Mouse (Mus musculus): ENCODE results near the gene Pef1. TPM values are rescaled to one million over a fixed set of nuclear protein-coding genes. Genes with fewer than 3 reads are reported as not detected.
A peak's percentile ranks its signal among the peaks of the same experiment; 100 is the strongest.

Gene Pef1
- polyA plus RNA-seq, 1 experiment from 2014 or later: 70.4 TPM

DNA sequence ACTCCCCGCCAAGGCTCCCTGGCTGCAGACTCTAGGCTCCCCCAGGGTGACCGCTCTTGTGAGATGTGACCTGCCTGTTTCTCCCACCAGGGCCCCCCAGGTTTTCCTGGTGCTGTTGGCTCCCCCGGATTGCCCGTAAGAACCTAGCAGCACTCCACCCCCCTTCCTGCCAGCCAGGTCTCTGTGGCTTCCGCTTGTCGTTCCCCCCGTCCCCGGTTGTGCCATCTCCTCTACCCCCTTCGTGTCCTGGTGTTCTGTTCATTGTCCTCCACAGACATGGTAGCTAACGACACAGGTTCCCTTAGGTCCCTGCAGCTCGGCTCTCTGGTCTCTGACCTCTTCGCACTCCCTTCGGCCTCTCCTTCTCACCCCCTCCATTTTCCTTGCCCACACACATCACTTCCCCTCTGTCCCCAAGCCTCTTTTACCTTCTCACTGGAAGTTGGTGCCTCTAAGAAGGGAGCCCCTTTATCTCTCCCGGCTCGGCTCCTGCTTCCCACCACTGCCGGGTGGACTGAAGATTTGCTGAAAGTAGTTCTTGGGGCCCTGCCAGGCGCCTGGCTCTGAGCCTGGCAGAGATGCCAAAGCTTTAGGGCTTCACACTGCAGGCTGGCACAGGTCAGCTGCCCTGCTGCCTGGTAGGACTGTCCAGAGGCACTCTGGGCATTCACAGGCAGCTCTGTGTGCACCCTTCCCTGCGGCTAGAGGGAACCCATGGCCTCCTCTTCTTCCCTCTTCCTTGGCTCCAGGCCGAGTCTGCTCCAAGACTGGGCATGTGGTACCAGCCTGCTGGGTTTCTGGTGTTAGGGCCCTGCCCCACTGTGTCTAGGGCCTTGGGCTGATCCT, 20.8 kb upstream of the Pef1 start:
- DNase-seq (ENCODE audit: low spot score): no peak
- Histone ChIP-seq H3K9ac (ENCODE audit: low read length) (no peak overlapping the region), H3K27ac (ENCODE audit: low read depth) (no peak overlapping the region), H3K4me1 (replicated peaks; ENCODE audit: control insufficient read depth, insufficient read depth, low read length) (0 out of 2 replicates have a peak, but pooled peaks cover 2% of the 10 kb centered on the region), H3K27me3 (replicated peaks; ENCODE audit: control insufficient read depth, insufficient read depth, low read length) (no peaks in the 10 kb centered on the region), H3K36me3 (ENCODE audit: control insufficient read depth, insufficient read depth, low read length) (no peaks in the 10 kb centered on the region), H3K9me3 (ENCODE audit: control insufficient read depth, low read length) (no peaks in the 10 kb centered on the region), H3K4me2 (ENCODE audit: low read length) (no peak overlapping the region), H3K4me3 (ENCODE audit: low read depth, low read length) (no peak overlapping the region)
- 68% methylated on average over 19 of the region's 19 CpGs for WGBS
- ATAC-seq (replicated peaks; ENCODE audit: low FRiP score, low TSS enrichment, low read depth): no peak

GRCm38 (mm10) chr4:130082211-130082610, 20.1 kb upstream of the Pef1 start:
- no peak for ATAC-seq (replicated peaks; ENCODE audit: low FRiP score, low TSS enrichment, low read depth)
- Histone ChIP-seq H3K4me1 (replicated peaks; ENCODE audit: control insufficient read depth, insufficient read depth, low read length) (0 out of 2 replicates have a peak, but pooled peaks cover 2% of the 10 kb centered on the region), H3K27ac (ENCODE audit: low read depth) (no peak overlapping the region), H3K9me3 (ENCODE audit: control insufficient read depth, low read length) (no peaks in the 10 kb centered on the region), H3K36me3 (ENCODE audit: control insufficient read depth, insufficient read depth, low read length) (no peaks in the 10 kb centered on the region), H3K27me3 (replicated peaks; ENCODE audit: control insufficient read depth, insufficient read depth, low read length) (no peaks in the 10 kb centered on the region), H3K4me2 (ENCODE audit: low read length) (no peak overlapping the region), H3K9ac (ENCODE audit: low read length) (no peak overlapping the region), H3K4me3 (ENCODE audit: low read depth, low read length) (no peak overlapping the region)
- no peak for DNase-seq (ENCODE audit: low spot score)
- 41% methylated on average over 9 of the region's 9 CpGs for WGBS

DNA sequence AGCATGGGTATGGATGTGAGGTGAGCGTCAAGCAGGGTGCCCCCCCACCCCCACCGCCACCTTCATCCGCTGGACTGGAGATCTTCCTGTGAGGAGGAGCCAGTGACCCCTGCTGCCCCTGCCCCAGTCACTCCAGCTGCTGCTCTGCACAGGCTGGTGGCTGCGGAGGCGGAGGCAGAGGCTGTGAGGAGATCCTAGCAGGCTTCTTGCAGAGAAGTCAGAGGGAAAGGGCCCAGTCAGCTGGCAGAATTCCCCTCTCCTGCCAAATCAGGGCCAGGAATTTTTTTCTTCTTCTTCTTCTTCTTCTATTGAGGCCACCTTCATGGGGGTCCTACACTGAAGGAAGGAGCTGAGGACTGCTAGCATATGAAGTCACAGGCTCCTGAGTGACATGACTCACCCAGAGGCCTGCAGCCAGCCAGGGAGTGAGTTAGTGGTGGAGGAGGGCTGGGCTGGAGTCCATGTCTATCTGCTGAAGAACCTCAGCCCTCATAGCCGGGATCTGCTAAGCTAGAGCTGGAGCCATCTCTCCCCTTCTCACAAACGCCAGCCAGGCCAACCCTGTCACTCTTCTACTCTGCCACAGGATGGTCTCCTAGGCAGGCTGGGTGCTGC, 17.9 kb upstream of the Pef1 start:
- DNase-seq (ENCODE audit: low spot score) (no peak), ATAC-seq (replicated peaks; ENCODE audit: low FRiP score, low TSS enrichment, low read depth) (no peak)
- 0 out of 2 replicates have a peak, but pooled peaks cover 2% of the 10 kb centered on the region for H3K4me1 ChIP-seq (replicated peaks; ENCODE audit: control insufficient read depth, insufficient read depth, low read length)
- H3K9me3 ChIP-seq (ENCODE audit: control insufficient read depth, low read length): no peaks in the 10 kb centered on the region
- 0 out of 2 replicates have a peak, but pooled peaks cover 5% of the 10 kb centered on the region for H3K27me3 ChIP-seq (replicated peaks; ENCODE audit: control insufficient read depth, insufficient read depth, low read length)
- no peak overlapping the region for H3K4me2 ChIP-seq (ENCODE audit: low read length)
- H3K36me3 ChIP-seq (ENCODE audit: control insufficient read depth, insufficient read depth, low read length): no peaks in the 10 kb centered on the region
- no peak overlapping the region for H3K27ac ChIP-seq (ENCODE audit: low read depth)
- H3K4me3 ChIP-seq (ENCODE audit: low read depth, low read length): no peak overlapping the region
- 57% methylated on average over 7 of the region's 7 CpGs for WGBS
- no peak overlapping the region for H3K9ac ChIP-seq (ENCODE audit: low read length)

- H3K27me3 ChIP-seq (replicated peaks; ENCODE audit: control insufficient read depth, insufficient read depth, low read length): 0 out of 2 replicates have a peak, but pooled peaks cover 5% of the 10 kb centered on the region
Observed at GRCm38 (mm10) chr4:130085246-130085820, 17.0 kb upstream of the Pef1 start.

DNA sequence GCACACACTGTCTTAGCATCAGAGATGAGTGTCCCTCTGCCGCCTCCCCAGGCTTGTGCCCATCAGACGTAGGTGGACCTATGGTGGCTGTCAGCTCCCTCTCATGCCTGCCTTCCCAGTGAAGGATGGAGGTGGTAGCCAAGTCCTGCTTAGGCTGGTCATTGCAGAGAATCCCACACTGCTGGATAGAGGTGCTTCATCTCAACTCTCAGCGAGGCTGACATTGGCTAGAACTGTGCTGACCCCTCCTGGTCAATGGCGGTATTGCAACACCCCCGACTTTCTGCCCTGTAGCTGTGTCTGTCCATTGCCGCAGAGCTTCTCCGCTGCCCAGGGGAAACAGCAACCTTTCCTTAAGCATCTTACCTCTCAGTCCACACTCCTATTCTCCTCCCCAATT, 15.1 kb upstream of the Pef1 start:
- Histone ChIP-seq H3K4me2 (ENCODE audit: low read length) (no peak overlapping the region), H3K4me3 (ENCODE audit: low read depth, low read length) (no peak overlapping the region), H3K27me3 (replicated peaks; ENCODE audit: control insufficient read depth, insufficient read depth, low read length) (0 out of 2 replicates have a peak, but pooled peaks cover 5% of the 10 kb centered on the region), H3K9me3 (ENCODE audit: control insufficient read depth, low read length) (no peaks in the 10 kb centered on the region), H3K36me3 (ENCODE audit: control insufficient read depth, insufficient read depth, low read length) (peaks cover 4% of the 10 kb centered on the region; the same call in 1 of the 2 replicates), H3K9ac (ENCODE audit: low read length) (no peak overlapping the region), H3K27ac (ENCODE audit: low read depth) (no peak overlapping the region), H3K4me1 (replicated peaks; ENCODE audit: control insufficient read depth, insufficient read depth, low read length) (no peaks in the 10 kb centered on the region)
- 12% methylated on average over 7 of the region's 7 CpGs for WGBS
- peak; percentile 100 for DNase-seq (ENCODE audit: low spot score)
- ATAC-seq (replicated peaks; ENCODE audit: low FRiP score, low TSS enrichment, low read depth): peak; percentile 20; the same call in 1 of the 2 replicates

More at GRCm38 (mm10) chr4:130085246-130085820, 17.0 kb upstream of the Pef1 start:
- ATAC-seq (replicated peaks; ENCODE audit: low FRiP score, low TSS enrichment, low read depth) (no peak), DNase-seq (ENCODE audit: low spot score) (no peak)
- no peak overlapping the region for H3K27ac ChIP-seq (ENCODE audit: low read depth)
- 69% methylated on average over 12 of the region's 12 CpGs for WGBS
- H3K4me2 ChIP-seq (ENCODE audit: low read length): no peak overlapping the region
- no peak overlapping the region for H3K4me3 ChIP-seq (ENCODE audit: low read depth, low read length)
- no peak overlapping the region for H3K9ac ChIP-seq (ENCODE audit: low read length)
- H3K9me3 ChIP-seq (ENCODE audit: control insufficient read depth, low read length): no peaks in the 10 kb centered on the region
- 0 out of 2 replicates have a peak, but pooled peaks cover 2% of the 10 kb centered on the region for H3K4me1 ChIP-seq (replicated peaks; ENCODE audit: control insufficient read depth, insufficient read depth, low read length)
- H3K36me3 ChIP-seq (ENCODE audit: control insufficient read depth, insufficient read depth, low read length): 0 out of 2 replicates have a peak, but pooled peaks cover 4% of the 10 kb centered on the region

- Histone ChIP-seq H3K27me3 (replicated peaks; ENCODE audit: control insufficient read depth, insufficient read depth, low read length) (no peaks in the 10 kb centered on the region), H3K4me1 (replicated peaks; ENCODE audit: control insufficient read depth, insufficient read depth, low read length) (no peaks in the 10 kb centered on the region), H3K4me3 (ENCODE audit: low read depth, low read length) (no peak overlapping the region), H3K4me2 (ENCODE audit: low read length) (no peak overlapping the region), H3K27ac (ENCODE audit: low read depth) (no peak overlapping the region), H3K9me3 (ENCODE audit: control insufficient read depth, low read length) (no peaks in the 10 kb centered on the region), H3K36me3 (ENCODE audit: control insufficient read depth, insufficient read depth, low read length) (peaks cover 13% of the 10 kb centered on the region), H3K9ac (ENCODE audit: low read length) (no peak overlapping the region)
- ATAC-seq (replicated peaks; ENCODE audit: low FRiP score, low TSS enrichment, low read depth) (no peak), DNase-seq (ENCODE audit: low spot score) (no peak)
- 64% methylated on average over 3 of the region's 3 CpGs for WGBS
Observed at GRCm38 (mm10) chr4:130095137-130095536, 7.2 kb upstream of the Pef1 start.

DNA sequence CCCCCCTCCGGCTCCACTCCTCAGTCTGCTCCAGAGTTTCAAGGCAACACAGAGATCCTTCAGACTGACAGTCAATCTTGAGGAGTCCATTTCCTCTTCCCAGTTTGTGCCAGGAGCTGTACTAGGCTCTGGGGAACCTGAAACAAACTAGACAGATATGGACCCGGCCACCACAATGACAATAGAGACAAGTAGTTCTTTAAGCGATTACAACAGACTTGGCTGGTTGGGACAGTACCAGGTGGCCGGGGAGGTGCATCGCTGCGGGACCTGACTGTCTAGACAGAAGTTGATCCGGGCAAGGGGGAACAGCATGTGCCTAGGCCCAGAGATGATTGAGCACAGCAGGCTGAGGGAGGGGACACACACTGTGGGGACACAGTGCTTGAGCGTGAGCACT, 1.2 kb upstream of the Pef1 start:
- H3K4me2 ChIP-seq (ENCODE audit: low read length): no peak overlapping the region

DNA sequence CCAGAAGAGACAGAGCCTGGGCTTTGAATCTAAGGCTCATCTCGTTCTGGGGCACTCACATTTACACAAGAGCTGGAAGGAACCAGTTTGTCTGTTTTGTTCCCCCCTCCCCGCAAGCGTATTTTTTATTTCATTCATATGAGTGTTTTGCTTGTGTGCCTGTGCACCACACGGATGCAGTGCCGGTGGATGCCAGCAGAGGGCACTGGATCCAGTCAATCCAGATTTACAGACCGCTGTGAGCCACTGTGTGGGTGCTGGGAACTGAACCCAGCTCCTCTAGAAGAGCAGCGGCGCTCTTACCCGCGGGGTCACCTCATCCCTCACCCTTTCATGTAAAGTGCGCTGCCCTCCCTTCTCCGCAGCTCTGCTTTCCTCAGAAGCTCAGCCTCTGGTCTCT, 1.3 kb downstream of the Pef1 start:
- Histone ChIP-seq H3K27me3 (replicated peaks; ENCODE audit: control insufficient read depth, insufficient read depth, low read length) (no peaks in the 10 kb centered on the region), H3K9me3 (ENCODE audit: control insufficient read depth, low read length) (0 out of 2 replicates have a peak, but pooled peaks cover 2% of the 10 kb centered on the region), H3K27ac (ENCODE audit: low read depth) (no peak overlapping the region), H3K36me3 (ENCODE audit: control insufficient read depth, insufficient read depth, low read length) (peaks cover 2% of the 10 kb centered on the region), H3K4me1 (replicated peaks; ENCODE audit: control insufficient read depth, insufficient read depth, low read length) (peaks cover 27% of the 10 kb centered on the region), H3K9ac (ENCODE audit: low read length) (no peak overlapping the region), H3K4me2 (ENCODE audit: low read length) (no peak overlapping the region), H3K4me3 (ENCODE audit: low read depth, low read length) (no peak overlapping the region)
- ATAC-seq (replicated peaks; ENCODE audit: low FRiP score, low TSS enrichment, low read depth) (no peak), DNase-seq (ENCODE audit: low spot score) (no peak)
- 77% methylated on average over 12 of the region's 12 CpGs for WGBS

More for the DNA sequence above, 1.2 kb upstream of the Pef1 start:
- ATAC-seq (replicated peaks; ENCODE audit: low FRiP score, low TSS enrichment, low read depth) (no peak), DNase-seq (ENCODE audit: low spot score) (no peak)
- peaks cover 8% of the 10 kb centered on the region for H3K36me3 ChIP-seq (ENCODE audit: control insufficient read depth, insufficient read depth, low read length)
- WGBS: 57% methylated on average over 8 of the region's 8 CpGs
- H3K4me1 ChIP-seq (replicated peaks; ENCODE audit: control insufficient read depth, insufficient read depth, low read length): peaks cover 16% of the 10 kb centered on the region
- no peak overlapping the region for H3K4me3 ChIP-seq (ENCODE audit: low read depth, low read length)
- no peak overlapping the region for H3K9ac ChIP-seq (ENCODE audit: low read length)
- H3K27ac ChIP-seq (ENCODE audit: low read depth): no peak overlapping the region
- H3K9me3 ChIP-seq (ENCODE audit: control insufficient read depth, low read length): 0 out of 2 replicates have a peak, but pooled peaks cover 2% of the 10 kb centered on the region
- no peaks in the 10 kb centered on the region for H3K27me3 ChIP-seq (replicated peaks; ENCODE audit: control insufficient read depth, insufficient read depth, low read length)

Measured in intestine, embryonic 14.5 days (tissue).